ENCODE assay signal across 21 mouse cellular contexts in genomic region chr10:49191291-49191690, GRCm38 (mm10).
DNase-seq lines count a peak whose midpoint lies in the region; TF ChIP-seq lines count a peak whose summit lies in the region.
"Had no signal": no experiment of that assay in that cellular context is flagged by ENCODE, and none has a peak within 500 bp of the region (broad histone marks: within the 10 kb centered on the region; RNA-seq: fewer than 3 reads in every experiment).

No protein-coding gene starts in this region.

- DNase-seq in 3T3-L1 (ENCODE audit: low read depth, low spot score) (peak; percentile 81), adipocyte (ENCODE audit: low spot score) (peak; percentile 40)
- DNase-seq in kidney, adult 11 months = no peak
- no peak for DNase-seq in natural killer cell, adult 2 months (ENCODE audit: low spot score in 2 of 2)
- DNase-seq: adrenal gland, adult 8-10 months; adrenal gland, postnatal 25 days; cerebellum, adult 11 months; cerebellum, adult 18-20 months; cerebellum, adult 8-10 months; cerebellum, adult 9-11 months; cerebellum, postnatal 14 days; cerebellum, postnatal 36 days; embryo, embryonic 11 days; forebrain, postnatal 0 days had no signal

- H3K79me2 ChIP-seq in myocyte (ENCODE audit: control insufficient read depth, insufficient read depth) = no peaks in the 10 kb centered on the region

- TF ChIP-seq POLR2A in myocyte (IDR thresholded peaks at IDR 0.05; ENCODE audit: insufficient read length, low read depth) = no peak

- no peak overlapping the region for H3K4me3 ChIP-seq in myocyte
- H3K4me3 ChIP-seq: embryonic facial prominence, embryonic 13.5 days; embryonic facial prominence, embryonic 15.5 days; forebrain, embryonic 13.5 days; forebrain, embryonic 15.5 days had no signal

- no peak overlapping the region for H3ac ChIP-seq in myocyte (ENCODE audit: control insufficient read depth, insufficient read length)

- H3K36me3 ChIP-seq in myocyte (ENCODE audit: control insufficient read depth, insufficient read depth) = no peaks in the 10 kb centered on the region
- H3K36me3 ChIP-seq: embryonic facial prominence, embryonic 13.5 days; embryonic facial prominence, embryonic 15.5 days; forebrain, embryonic 15.5 days; G1E had no signal

- no peaks in the 10 kb centered on the region for H3K27me3 ChIP-seq in myocyte (ENCODE audit: control insufficient read depth, insufficient read depth, insufficient read length)
- H3K27me3 ChIP-seq: CH12.LX; embryonic facial prominence, embryonic 13.5 days; embryonic facial prominence, embryonic 15.5 days; forebrain, embryonic 13.5 days; forebrain, embryonic 15.5 days had no signal

- H3K4me2 ChIP-seq in myocyte (ENCODE audit: low read depth) = peak overlapping the region; percentile 40
- H3K4me2 ChIP-seq: embryonic facial prominence, embryonic 13.5 days; embryonic facial prominence, embryonic 15.5 days; forebrain, embryonic 13.5 days; forebrain, embryonic 15.5 days had no signal

TF ChIP-seq in myocyte, 11 proteins besides CTCF, POLR2A, EP300 and RAD21:
- TF ChIP-seq E2F4 (IDR thresholded peaks at IDR 0.05; ENCODE audit: insufficient read depth) = no peak
- no peak for TF ChIP-seq REST (IDR thresholded peaks at IDR 0.05; ENCODE audit: insufficient read depth, insufficient read length)
- no peak for TF ChIP-seq MYOG (IDR thresholded peaks at IDR 0.05; ENCODE audit: control insufficient read depth in 1 of 3, insufficient read depth in 1 of 3, insufficient read length in 2 of 3, low read depth in 2 of 3)
- TF ChIP-seq MAX (IDR thresholded peaks at IDR 0.05; ENCODE audit: low read depth) = no peak
- no peak for TF ChIP-seq TCF3 (IDR thresholded peaks at IDR 0.05; ENCODE audit: insufficient read length, low read depth)
- no peak for TF ChIP-seq MYOD1 (IDR thresholded peaks at IDR 0.05; ENCODE audit: control insufficient read depth in 1 of 3, insufficient read length in 2 of 3, low read depth in 2 of 3)
- TF ChIP-seq POLR2AphosphoS2 (IDR thresholded peaks at IDR 0.05; ENCODE audit: insufficient read length, low read depth) = no peak
- no peak for TF ChIP-seq USF1 (IDR thresholded peaks at IDR 0.05; ENCODE audit: low read depth)
- TF ChIP-seq TCF12 (IDR thresholded peaks at IDR 0.05; ENCODE audit: insufficient read depth, poor library complexity, severe bottlenecking) = no peak
- no peak for TF ChIP-seq CEBPB (IDR thresholded peaks at IDR 0.05; ENCODE audit: insufficient read depth, poor library complexity, severe bottlenecking)
- TF ChIP-seq SRF (IDR thresholded peaks at IDR 0.05; ENCODE audit: control insufficient read depth, insufficient read length, low read depth) = no peak

Comparison
In these comparisons a context has a peak if more than half of its experiments do, and no peak if none do; other contexts are left out.
1. DNase-seq: peak in 3T3-L1 (single experiment) and adipocyte (single experiment); none in kidney, adult 11 months (single experiment) and natural killer cell, adult 2 months (0 of 2).